Mouse (Mus musculus) neural tube, embryonic 10.5 days (tissue): ENCODE data around the gene Gm28043.

Experiments
- DNase-seq: peaks from one replicate; pipeline ENCODE4 v3.0.0-alpha.2; 2017; ENCODE audit warnings: low spot score; ENCODE audit errors: extremely low spot score

Gm28043 gene

GRCm38 (mm10) chr17:29747466-29747865 lies 132.8 kb downstream of the Gm28043 start:
- DNase-seq = no peak
